Comparison of ENCODE assay signal across 8 mouse cellular contexts in genomic region chr8:56063081-56063480, GRCm38 (mm10).
DNase-seq lines count a peak whose midpoint lies in the region; ATAC-seq lines count a peak whose summit lies in the region.

No protein-coding gene starts in this region.

- H3K36me3 ChIP-seq in forebrain, embryonic 11.5 days (ENCODE audit: control insufficient read depth, insufficient read depth, low read length): no peaks in the 10 kb centered on the region
- H3K36me3 ChIP-seq in forebrain, embryonic 16.5 days (ENCODE audit: control insufficient read depth, insufficient read depth): no peaks in the 10 kb centered on the region
- no peaks in the 10 kb centered on the region for H3K36me3 ChIP-seq in neural tube, embryonic 12.5 days

- WGBS in forebrain, embryonic 11.5 days: 23% methylated on average over 3 of the region's 3 CpGs
- WGBS in forebrain, embryonic 16.5 days: 22% methylated on average over 3 of the region's 3 CpGs
- WGBS in neural tube, embryonic 12.5 days: 18% methylated on average over 3 of the region's 3 CpGs

- no peak overlapping the region for H3K9ac ChIP-seq in forebrain, embryonic 11.5 days (ENCODE audit: low read length)
- H3K9ac ChIP-seq in forebrain, embryonic 16.5 days (replicated peaks; ENCODE audit: low read depth, low read length): no peak overlapping the region
- H3K9ac ChIP-seq in neural tube, embryonic 12.5 days: no peak overlapping the region

- H3K4me2 ChIP-seq in forebrain, embryonic 11.5 days (ENCODE audit: low read depth, low read length, severe bottlenecking): no peak overlapping the region
- H3K4me2 ChIP-seq in forebrain, embryonic 16.5 days (ENCODE audit: low read length): no peak overlapping the region
- H3K4me2 ChIP-seq in neural tube, embryonic 12.5 days (replicated peaks): no peak overlapping the region

- H3K4me1 ChIP-seq in forebrain, embryonic 11.5 days (replicated peaks; ENCODE audit: control insufficient read depth, insufficient read depth, low read length): no peaks in the 10 kb centered on the region
- no peaks in the 10 kb centered on the region for H3K4me1 ChIP-seq in forebrain, embryonic 16.5 days (replicated peaks; ENCODE audit: control insufficient read depth, insufficient read depth, low read length)
- no peaks in the 10 kb centered on the region for H3K4me1 ChIP-seq in neural tube, embryonic 12.5 days

- peak; percentile 67; the same call in 1 of the 2 replicates for ATAC-seq in forebrain, embryonic 11.5 days (replicated peaks; ENCODE audit: low FRiP score)
- no peak; the same call in 1 of the 2 replicates for ATAC-seq in forebrain, embryonic 16.5 days
- 0 out of 2 replicates have a peak, but pooled peaks have one; percentile 61 for ATAC-seq in neural tube, embryonic 12.5 days (ENCODE audit: low FRiP score, low read depth)
- ATAC-seq in activated CD4-positive, CD25-positive, alpha-beta regulatory T cell, adult 4 months: no peak

- H3K4me3 ChIP-seq in forebrain, embryonic 11.5 days (ENCODE audit: low read depth, low read length): no peak overlapping the region
- no peak overlapping the region for H3K4me3 ChIP-seq in forebrain, embryonic 16.5 days (replicated peaks; ENCODE audit: low read length)
- no peak overlapping the region for H3K4me3 ChIP-seq in neural tube, embryonic 12.5 days

- H3K27me3 ChIP-seq in forebrain, embryonic 11.5 days (ENCODE audit: control insufficient read depth, insufficient read depth, low read length): no peaks in the 10 kb centered on the region
- H3K27me3 ChIP-seq in forebrain, embryonic 16.5 days (replicated peaks; ENCODE audit: control insufficient read depth, insufficient read depth, low read length): no peaks in the 10 kb centered on the region
- no peaks in the 10 kb centered on the region for H3K27me3 ChIP-seq in neural tube, embryonic 12.5 days (replicated peaks)

- H3K27ac ChIP-seq in forebrain, embryonic 11.5 days (ENCODE audit: low read depth, low read length): no peak overlapping the region
- no peak overlapping the region for H3K27ac ChIP-seq in forebrain, embryonic 16.5 days (ENCODE audit: low read length)
- H3K27ac ChIP-seq in neural tube, embryonic 12.5 days: no peak overlapping the region

- no peaks in the 10 kb centered on the region for H3K9me3 ChIP-seq in forebrain, embryonic 11.5 days (ENCODE audit: control insufficient read depth, low read length)
- H3K9me3 ChIP-seq in forebrain, embryonic 16.5 days (ENCODE audit: control insufficient read depth, low read length): no peaks in the 10 kb centered on the region
- no peaks in the 10 kb centered on the region for H3K9me3 ChIP-seq in neural tube, embryonic 12.5 days

- intact Hi-C loops in gastrocnemius, postnatal 14 days (cut with DNase I; ENCODE audit: low total_unique reads): no loop called here

- peak; percentile 54 for DNase-seq in forebrain, embryonic 11.5 days (ENCODE audit: low spot score)
- DNase-seq in right cerebral cortex, adult 18-20 months: peak; percentile 11
- no peak for DNase-seq in right cerebral cortex, postnatal 36 days (ENCODE audit: low spot score in 2 of 2)
- DNase-seq in gastrocnemius, postnatal 14 days: peak; percentile 49
- peak; percentile 23 to 35 for DNase-seq in layer of hippocampus, postnatal 36 days

Comparison
In these comparisons a context has a peak if more than half of its experiments do, and no peak if none do; other contexts are left out.
1. ATAC-seq: peak in forebrain, embryonic 11.5 days (single experiment) and neural tube, embryonic 12.5 days (single experiment); none in forebrain, embryonic 16.5 days (single experiment) and activated CD4-positive, CD25-positive, alpha-beta regulatory T cell, adult 4 months (single experiment).
2. DNase-seq: peak in forebrain, embryonic 11.5 days (single experiment), right cerebral cortex, adult 18-20 months (single experiment), gastrocnemius, postnatal 14 days (single experiment) and layer of hippocampus, postnatal 36 days (2 of 2); none in right cerebral cortex, postnatal 36 days (0 of 2).